Mouse (Mus musculus): ENCODE results near the gene Mov10. TPM values are rescaled to one million over a fixed set of nuclear protein-coding genes. Genes with fewer than 3 reads are reported as not detected.

The Mov10 gene
- polyA plus RNA-seq, 1 experiment from 2014 or later: 26.2 TPM

- WGBS (ENCODE audit: insufficient replicate concordance): 31% methylated on average over 6 of the region's 6 CpGs
- peaks cover 59% of the 10 kb centered on the region for H3K4me1 ChIP-seq (replicated peaks)
- no peak overlapping the region for H3K27ac ChIP-seq
Observed at GRCm38 (mm10) chr3:104790401-104790937, 27.9 kb downstream of the Mov10 start.

DNA sequence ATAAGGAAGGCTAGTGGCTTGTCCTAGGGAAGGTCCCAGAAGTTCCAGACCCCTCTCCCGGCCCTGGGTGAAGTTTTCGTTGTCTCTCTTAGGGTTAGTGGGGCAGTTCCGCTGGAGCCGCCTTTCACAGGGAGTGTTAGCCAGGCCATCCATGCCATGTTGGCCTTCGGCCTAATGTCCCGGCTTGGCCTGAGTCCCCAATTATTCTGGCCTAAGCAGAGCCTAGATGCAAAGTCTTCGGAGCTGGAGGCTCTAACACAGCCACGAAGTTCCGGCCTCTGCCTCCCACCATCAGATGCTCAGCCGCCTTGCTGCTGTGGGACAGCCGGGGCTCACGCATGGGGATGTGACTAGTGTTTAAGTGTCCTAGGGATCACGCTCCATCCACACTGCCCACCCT is 28.5 kb downstream of the Mov10 start:
- H3K9me3 ChIP-seq (replicated peaks): no peaks in the 10 kb centered on the region
- peaks cover 52% of the 10 kb centered on the region for H3K4me1 ChIP-seq (replicated peaks)
- peak overlapping the region; percentile 58 for H3K4me3 ChIP-seq (replicated peaks)
- peaks cover 1% of the 10 kb centered on the region; the same call in 1 of the 2 replicates for H3K36me3 ChIP-seq
- peak overlapping the region; percentile 64; the same call in 1 of the 2 replicates for H3K9ac ChIP-seq
- peaks cover 51% of the 10 kb centered on the region for H3K27me3 ChIP-seq
- no peak for DNase-seq
- ATAC-seq (ENCODE audit: low read depth): no peak
- H3K27ac ChIP-seq: no peak overlapping the region
- H3K4me2 ChIP-seq: peak overlapping the region; percentile 71
- WGBS (ENCODE audit: insufficient replicate concordance): 65% methylated on average over 13 of the region's 13 CpGs

More at GRCm38 (mm10) chr3:104790401-104790937, 27.9 kb downstream of the Mov10 start:
- Histone ChIP-seq H3K9ac (peak overlapping the region; percentile 64; the same call in 1 of the 2 replicates), H3K4me2 (peak overlapping the region; percentile 71), H3K36me3 (peaks cover 8% of the 10 kb centered on the region), H3K27me3 (peaks cover 44% of the 10 kb centered on the region), H3K9me3 (replicated peaks) (no peaks in the 10 kb centered on the region), H3K4me3 (replicated peaks) (peak overlapping the region; percentile 58; the same call in 1 of the 2 replicates)
- DNase-seq: no peak
- no peak for ATAC-seq (ENCODE audit: low read depth)

- peak; percentile 1; the same call in 1 of the 2 replicates for ATAC-seq (ENCODE audit: low read depth)
- Histone ChIP-seq H3K9ac (peak overlapping the region; percentile 64), H3K36me3 (no peaks in the 10 kb centered on the region; the same call in 1 of the 2 replicates), H3K4me1 (replicated peaks) (peaks cover 47% of the 10 kb centered on the region), H3K9me3 (replicated peaks) (no peaks in the 10 kb centered on the region), H3K27me3 (peaks cover 57% of the 10 kb centered on the region), H3K27ac (no peak overlapping the region), H3K4me3 (replicated peaks) (peak overlapping the region; percentile 58), H3K4me2 (peak overlapping the region; percentile 71)
- no peak for DNase-seq
- WGBS (ENCODE audit: insufficient replicate concordance): 13% methylated on average over 10 of the region's 10 CpGs
Observed at GRCm38 (mm10) chr3:104789312-104789605, 29.1 kb downstream of the Mov10 start.

GRCm38 (mm10) chr3:104788561-104789311 is 29.6 kb downstream of the Mov10 start:
- H3K9me3 ChIP-seq (replicated peaks): no peaks in the 10 kb centered on the region
- peak overlapping the region; percentile 58 for H3K4me3 ChIP-seq (replicated peaks)
- DNase-seq (peak; percentile 33), ATAC-seq (ENCODE audit: low read depth) (peak; percentile 78)
- peak overlapping the region; percentile 64 for H3K9ac ChIP-seq
- no peak overlapping the region for H3K27ac ChIP-seq
- H3K27me3 ChIP-seq: peaks cover 62% of the 10 kb centered on the region
- H3K4me1 ChIP-seq (replicated peaks): peaks cover 41% of the 10 kb centered on the region
- WGBS (ENCODE audit: insufficient replicate concordance): under 1% methylated on average over 51 of the region's 52 CpGs
- H3K36me3 ChIP-seq: no peaks in the 10 kb centered on the region; the same call in 1 of the 2 replicates
- peak overlapping the region; percentile 71 for H3K4me2 ChIP-seq

DNA sequence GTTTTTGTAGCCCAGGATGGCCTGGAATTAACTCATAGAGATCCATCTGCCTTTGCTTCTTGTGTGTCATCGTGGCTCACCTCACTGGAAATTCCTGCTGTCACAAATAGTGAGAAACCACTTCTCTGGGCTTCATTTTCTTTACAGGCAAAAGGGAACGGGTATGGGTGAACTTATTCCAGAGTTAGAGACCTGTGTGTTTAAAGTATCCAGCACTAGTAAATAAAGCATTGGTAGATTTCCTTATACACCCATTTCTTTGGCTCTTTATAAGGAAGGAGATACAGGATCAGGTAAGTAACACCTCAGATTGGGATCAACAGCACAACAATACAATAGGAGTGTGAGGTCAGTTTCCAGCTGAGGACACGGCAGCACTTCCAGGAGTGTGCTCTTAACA is 30.3 kb downstream of the Mov10 start, which contains the start of gene Rhoc:
Gene Rhoc, plus strand, starts transcription at position 301 of the 400 bp plus-strand sequence.
- H3K9ac ChIP-seq: peak within 1 kb of the TSS; percentile 64
- ATAC-seq (ENCODE audit: low read depth) (no peak), DNase-seq (no peak)

GRCm38 (mm10) chr3:104785284-104785683 is 33.1 kb downstream of the Mov10 start:
- H3K4me2 ChIP-seq: no peak overlapping the region
- no peak overlapping the region for H3K4me3 ChIP-seq (replicated peaks)
- no peak for DNase-seq
- WGBS (ENCODE audit: insufficient replicate concordance): 84% methylated on average over 6 of the region's 6 CpGs
- H3K9ac ChIP-seq: no peak overlapping the region
- H3K27ac ChIP-seq: no peak overlapping the region
- peaks cover 35% of the 10 kb centered on the region for H3K4me1 ChIP-seq (replicated peaks)
- H3K27me3 ChIP-seq: peaks cover 94% of the 10 kb centered on the region
- no peaks in the 10 kb centered on the region for H3K9me3 ChIP-seq (replicated peaks)
- no peak for ATAC-seq (ENCODE audit: low read depth)
- H3K36me3 ChIP-seq: no peaks in the 10 kb centered on the region

More for the DNA sequence above, 30.3 kb downstream of the Mov10 start, which contains the start of gene Rhoc:
- Histone ChIP-seq H3K4me3 (replicated peaks) (peak within 1 kb of the TSS; percentile 58), H3K36me3 (no peaks in the 10 kb centered on the region; the same call in 1 of the 2 replicates), H3K27ac (no peak within 1 kb of the TSS), H3K4me1 (replicated peaks) (peaks cover 35% of the 10 kb centered on the region), H3K27me3 (peaks cover 68% of the 10 kb centered on the region), H3K9me3 (replicated peaks) (no peaks in the 10 kb centered on the region), H3K4me2 (peak within 1 kb of the TSS; percentile 71)
- 46% methylated on average over 3 of the region's 3 CpGs for WGBS (ENCODE audit: insufficient replicate concordance)

DNA sequence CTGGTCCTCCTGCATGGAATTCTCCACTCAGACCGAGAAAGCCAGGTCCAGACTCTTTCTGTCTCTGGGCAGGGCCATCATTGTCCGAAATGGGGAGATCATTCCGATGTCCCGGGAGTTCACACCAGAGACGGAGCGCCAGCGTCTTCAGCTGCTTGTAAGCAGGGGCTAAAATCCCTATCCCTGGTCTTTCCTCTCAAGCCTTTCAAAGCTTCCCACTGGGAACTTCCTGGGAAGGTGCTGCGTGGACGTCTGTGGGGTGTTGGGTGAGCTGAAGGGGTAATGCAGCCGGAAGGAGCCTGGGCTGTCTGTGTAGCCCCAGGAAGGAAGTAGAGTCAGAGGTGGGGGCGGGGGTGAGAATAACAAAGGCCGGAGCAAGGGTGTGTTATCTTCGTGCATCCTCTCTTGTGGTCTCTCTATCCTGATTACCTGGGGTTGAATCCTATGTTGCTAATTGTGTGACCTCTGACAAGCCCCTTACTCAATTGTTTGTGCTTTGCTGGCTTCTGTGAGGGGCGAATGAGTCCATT is 34.3 kb downstream of the Mov10 start:
- Histone ChIP-seq H3K4me3 (replicated peaks) (no peak overlapping the region), H3K27me3 (peaks cover 94% of the 10 kb centered on the region), H3K9ac (no peak overlapping the region), H3K36me3 (no peaks in the 10 kb centered on the region), H3K27ac (no peak overlapping the region), H3K9me3 (replicated peaks) (no peaks in the 10 kb centered on the region), H3K4me2 (no peak overlapping the region), H3K4me1 (replicated peaks) (peaks cover 28% of the 10 kb centered on the region)
- ATAC-seq (ENCODE audit: low read depth): no peak
- WGBS (ENCODE audit: insufficient replicate concordance): 22% methylated on average over 14 of the region's 14 CpGs
- DNase-seq: no peak

GRCm38 (mm10) chr3:104782061-104782681 is 36.2 kb downstream of the Mov10 start:
- peak overlapping the region; percentile 78 for H3K4me2 ChIP-seq
- WGBS (ENCODE audit: insufficient replicate concordance): 20% methylated on average over 12 of the region's 12 CpGs
- no peak overlapping the region for H3K27ac ChIP-seq
- no peaks in the 10 kb centered on the region for H3K9me3 ChIP-seq (replicated peaks)
- H3K27me3 ChIP-seq: peaks cover 98% of the 10 kb centered on the region
- ATAC-seq (ENCODE audit: low read depth) (no peak), DNase-seq (no peak)
- peak overlapping the region; percentile 59 for H3K4me3 ChIP-seq (replicated peaks)
- H3K4me1 ChIP-seq (replicated peaks): peaks cover 24% of the 10 kb centered on the region
- H3K36me3 ChIP-seq: no peaks in the 10 kb centered on the region
- H3K9ac ChIP-seq: no peak overlapping the region

DNA sequence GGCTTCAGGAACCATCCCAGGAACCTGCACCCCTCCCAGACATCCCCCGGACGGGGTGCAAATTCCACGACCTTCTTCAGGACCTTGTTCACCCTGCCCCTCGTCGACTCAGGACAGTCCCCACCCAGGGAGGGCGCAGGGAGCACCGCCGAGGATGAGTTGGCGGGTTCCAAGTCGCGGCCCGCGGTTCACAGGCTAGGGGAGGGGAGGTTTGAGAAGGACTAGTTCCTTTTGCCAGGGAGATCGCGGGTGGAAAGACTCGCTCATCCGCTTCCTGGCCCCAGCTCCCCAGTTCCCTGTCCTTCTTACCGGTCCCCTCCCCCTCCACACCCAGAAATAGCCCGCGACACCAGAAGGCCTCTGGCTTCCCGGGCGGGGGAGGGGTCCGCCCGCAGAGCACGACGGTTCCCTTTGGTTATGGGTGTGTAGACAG is 36.9 kb downstream of the Mov10 start, which contains the start of gene Fam19a3:
Gene Fam19a3, minus strand, starts transcription at position 370 of the 433 bp plus-strand sequence.
- no peaks in the 10 kb centered on the region for H3K9me3 ChIP-seq (replicated peaks)
- peaks cover 98% of the 10 kb centered on the region for H3K27me3 ChIP-seq
- no peaks in the 10 kb centered on the region for H3K36me3 ChIP-seq
- WGBS (ENCODE audit: insufficient replicate concordance): under 1% methylated on average over 26 of the region's 26 CpGs
- no peak for DNase-seq
- H3K4me2 ChIP-seq: peak within 1 kb of the TSS; percentile 78
- peaks cover 25% of the 10 kb centered on the region for H3K4me1 ChIP-seq (replicated peaks)
- H3K4me3 ChIP-seq (replicated peaks): peak within 1 kb of the TSS; percentile 59
- peak; percentile 10; the same call in 1 of the 2 replicates for ATAC-seq (ENCODE audit: low read depth)
- H3K9ac ChIP-seq: peak within 1 kb of the TSS; percentile 29; the same call in 1 of the 2 replicates
- no peak within 1 kb of the TSS for H3K27ac ChIP-seq

DNA sequence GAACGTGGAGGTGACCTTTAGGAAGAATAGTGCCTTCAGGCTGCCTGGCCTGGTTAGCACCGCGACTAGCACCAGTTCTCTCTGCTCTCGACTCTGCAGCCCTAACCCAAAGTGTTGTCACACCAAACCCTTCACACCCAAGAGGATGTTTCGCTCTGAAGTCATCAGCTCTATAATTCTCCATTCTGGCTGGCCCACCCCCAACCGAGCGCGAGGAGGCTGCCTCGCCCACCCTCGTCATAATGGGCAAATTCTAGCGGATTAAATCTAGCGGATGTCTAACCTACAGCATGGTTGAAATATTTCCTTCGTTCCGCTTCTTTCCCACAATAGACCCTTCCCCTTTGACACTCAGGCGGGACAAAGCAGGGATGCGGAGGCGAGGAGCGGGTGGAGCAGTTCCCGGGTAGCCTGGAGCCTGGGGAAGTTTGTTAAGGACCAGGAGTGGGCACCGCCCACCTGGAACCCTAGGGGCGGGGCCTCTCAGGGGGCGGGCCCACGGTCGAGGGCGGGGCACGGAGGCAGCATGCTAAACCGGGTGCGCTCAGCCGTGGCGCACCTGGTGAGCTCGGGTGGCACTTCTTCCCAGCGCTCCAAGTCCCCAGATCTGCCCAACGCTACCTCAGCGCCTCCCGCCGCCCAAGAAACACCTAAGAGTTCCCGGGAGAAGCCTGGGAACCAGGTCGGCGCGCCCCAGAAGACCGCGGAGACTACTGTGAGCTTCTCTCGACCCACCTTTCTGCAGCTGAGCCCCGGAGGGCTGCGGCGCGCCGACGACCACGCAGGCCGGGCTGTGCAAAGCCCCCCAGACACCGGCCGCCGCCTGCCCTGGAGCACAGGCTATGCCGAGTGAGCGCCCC is 37.6 kb downstream of the Mov10 start, which contains the start of gene Ppm1j:
Gene Ppm1j, plus strand, starts transcription at position 496 of the 860 bp plus-strand sequence.
- peak within 1 kb of the TSS; percentile 29; the same call in 1 of the 2 replicates for H3K9ac ChIP-seq
- WGBS (ENCODE audit: insufficient replicate concordance): under 1% methylated on average over 56 of the region's 56 CpGs

More for the DNA sequence above, 37.6 kb downstream of the Mov10 start, which contains the start of gene Ppm1j:
- Histone ChIP-seq H3K4me1 (replicated peaks) (peaks cover 25% of the 10 kb centered on the region), H3K27me3 (peaks cover 100% of the 10 kb centered on the region), H3K9me3 (replicated peaks) (no peaks in the 10 kb centered on the region), H3K36me3 (no peaks in the 10 kb centered on the region), H3K4me3 (replicated peaks) (peak within 1 kb of the TSS; percentile 59), H3K27ac (no peak within 1 kb of the TSS), H3K4me2 (peak within 1 kb of the TSS; percentile 78)
- peak; percentile 46 for DNase-seq
- peak; percentile 57 for ATAC-seq (ENCODE audit: low read depth)

Data from liver, embryonic 13.5 days (tissue).